Mouse (Mus musculus): ENCODE measurements around the gene Myo15b.
A peak's percentile ranks its signal among the peaks of the same experiment; 100 is the strongest.
"Not testable (repeated sequence)": the region's sequence is repeated elsewhere in the genome, so short reads cannot be mapped to it uniquely, and the experiment has no call there.

The Myo15b gene

DNA sequence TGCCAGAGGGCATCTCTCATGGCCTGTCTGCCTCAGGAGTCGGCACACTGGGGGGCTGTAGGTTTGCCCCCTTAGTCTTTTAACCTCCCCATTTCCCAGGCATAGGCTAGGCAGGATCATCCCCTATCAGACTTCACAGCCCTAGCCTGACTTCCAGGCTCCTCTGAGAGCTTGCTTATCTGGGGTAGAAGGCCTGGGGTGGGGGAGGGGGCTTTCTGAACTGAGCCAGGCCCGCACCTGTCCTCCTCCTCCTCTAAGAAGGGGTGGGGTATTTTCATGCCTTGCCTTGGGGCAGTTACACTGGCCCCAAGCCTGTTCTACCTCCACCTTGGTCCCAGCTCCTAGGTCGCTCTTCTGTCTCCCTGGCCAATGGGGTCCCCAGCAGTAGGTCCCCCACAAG, 26.7 kb upstream of the Myo15b start:
- DNase-seq (ENCODE audit: low spot score in 2 of 2), result no peak

GRCm38 (mm10) chr11:115832064-115832463, 26.1 kb upstream of the Myo15b start:
- DNase-seq (ENCODE audit: low spot score in 2 of 2), result no peak

GRCm38 (mm10) chr11:115832523-115832922, 25.7 kb upstream of the Myo15b start:
- no peak for DNase-seq (ENCODE audit: low spot score in 2 of 2)

DNA sequence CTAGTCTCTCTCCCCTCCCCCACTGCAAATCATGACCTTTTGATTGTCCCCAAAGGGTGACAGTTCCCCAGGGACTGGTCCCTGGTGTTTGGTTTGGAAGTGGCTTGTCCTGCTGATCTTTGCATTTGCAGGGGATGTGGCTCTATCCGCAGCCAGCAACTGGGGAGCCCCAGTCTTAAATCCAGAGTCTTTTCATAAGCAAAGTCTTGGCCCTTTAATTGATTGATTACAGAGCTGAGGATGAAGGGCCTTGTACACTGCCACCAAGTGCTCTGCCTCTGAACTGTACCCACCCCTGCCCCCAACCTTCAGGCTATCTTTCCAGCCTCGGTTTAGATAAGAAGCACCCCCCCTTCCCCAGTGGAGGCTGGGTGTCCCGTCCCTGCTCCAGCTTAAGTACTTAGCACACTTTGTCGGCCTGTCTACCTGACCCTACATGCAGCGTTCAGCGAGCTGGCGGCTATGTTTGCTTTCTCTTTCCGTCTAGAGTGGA, 25.1 kb upstream of the Myo15b start:
- no peak for DNase-seq (ENCODE audit: low spot score in 2 of 2)

DNA sequence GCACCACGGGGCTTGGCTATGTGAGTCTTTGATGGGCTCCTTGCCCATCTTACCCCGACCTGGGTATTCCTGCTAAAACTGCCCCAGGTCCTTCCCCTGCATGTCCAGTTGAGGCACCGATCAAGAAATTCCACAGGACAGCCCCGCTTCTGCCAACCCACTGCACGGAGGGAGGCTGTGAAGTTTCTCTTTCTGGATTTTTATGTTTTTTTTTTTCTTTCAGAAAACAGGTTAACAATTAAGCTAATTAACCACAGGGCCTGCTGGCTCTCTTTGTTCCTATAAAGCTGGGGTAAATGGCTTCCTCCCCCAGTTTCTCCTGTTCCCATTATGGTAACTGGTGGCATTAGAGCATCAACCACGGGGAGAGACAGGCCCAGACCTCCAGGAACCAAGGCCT, 24.2 kb upstream of the Myo15b start:
- DNase-seq (ENCODE audit: low spot score in 2 of 2), result no peak

DNA sequence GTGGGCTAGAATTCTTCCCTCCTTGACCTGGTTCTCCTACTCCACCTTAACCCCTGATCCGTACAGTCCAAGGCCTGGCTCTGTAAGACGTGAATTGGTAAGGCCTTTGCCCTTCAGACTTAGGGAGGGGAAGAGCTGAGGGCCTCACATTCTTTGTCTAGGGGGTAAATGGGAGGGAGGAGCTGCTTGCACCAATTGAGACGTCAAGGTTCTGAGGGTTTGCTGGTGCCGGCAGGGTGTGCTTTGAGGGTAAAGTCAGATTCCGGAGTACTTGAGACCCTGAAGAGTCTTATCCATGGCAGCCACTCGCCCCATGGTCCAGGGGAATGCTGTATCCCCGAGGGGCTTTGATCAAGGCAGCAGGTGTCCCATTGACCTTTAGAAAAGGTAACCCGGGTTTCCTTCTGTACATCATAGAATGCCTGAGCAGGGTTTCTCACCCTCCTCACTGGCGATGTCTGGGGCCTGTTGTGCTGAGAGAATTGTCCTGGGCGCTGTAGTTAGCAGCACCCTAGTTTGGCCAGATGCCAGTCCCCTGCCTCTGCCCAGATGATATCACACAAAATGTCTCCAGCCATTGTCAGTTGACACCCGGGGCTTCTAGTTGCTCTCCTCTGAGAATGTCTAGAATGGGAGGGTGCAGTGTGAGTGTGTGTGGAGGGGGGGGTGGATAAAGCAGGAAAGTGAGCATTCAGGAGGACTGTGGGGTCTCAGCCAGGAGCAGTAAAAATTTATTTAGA, 21.4 kb upstream of the Myo15b start:
- no peak for DNase-seq (ENCODE audit: low spot score in 2 of 2)

GRCm38 (mm10) chr11:115837606-115838345, 20.4 kb upstream of the Myo15b start:
- DNase-seq (ENCODE audit: low spot score in 2 of 2), result no peak

DNA sequence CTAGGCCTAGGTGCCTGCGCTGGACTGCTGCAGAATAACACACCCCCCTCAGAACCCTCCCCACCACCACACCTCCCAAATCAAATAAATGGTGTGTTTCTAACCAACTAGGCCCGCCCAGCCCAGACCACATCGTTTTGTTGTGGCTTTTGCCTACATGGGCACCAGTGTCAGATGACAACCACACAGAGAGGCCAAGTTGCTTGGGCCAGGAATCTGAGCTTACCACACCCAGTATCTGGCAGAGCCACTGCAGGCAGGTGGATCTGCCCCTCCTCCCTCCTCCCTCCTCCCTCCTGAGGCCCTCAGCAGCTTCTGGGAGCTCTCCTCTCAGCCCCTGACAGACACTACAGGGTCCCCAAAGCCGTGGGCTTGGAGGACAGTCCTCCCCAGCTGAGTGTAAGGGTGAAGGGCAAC, 19.3 kb upstream of the Myo15b start:
- no peak for DNase-seq (ENCODE audit: low spot score in 2 of 2)

DNA sequence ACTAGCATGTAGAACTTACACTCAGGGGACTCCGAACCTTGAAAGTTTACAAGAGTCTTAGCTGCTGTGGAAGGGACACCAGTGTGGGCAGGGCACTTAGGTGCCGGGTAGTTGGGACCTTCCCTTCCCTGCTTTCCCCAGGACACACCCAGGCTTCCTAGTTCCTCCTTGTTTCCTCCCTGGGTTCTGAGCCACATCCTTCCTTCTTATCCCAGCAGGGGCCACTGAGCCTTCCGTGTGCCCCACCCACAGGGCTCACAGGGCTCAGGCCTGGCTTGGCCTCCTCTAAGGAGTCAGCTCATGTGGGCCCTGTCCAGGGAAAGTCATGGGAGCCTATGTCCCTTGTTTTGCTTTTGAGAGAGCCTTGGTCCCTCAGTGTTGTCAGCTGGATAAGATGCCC, 18.5 kb upstream of the Myo15b start:
- no peak for DNase-seq (ENCODE audit: low spot score in 2 of 2)

- no peak for DNase-seq (ENCODE audit: low spot score in 2 of 2)
These were observed 17.2 kb upstream of the Myo15b start for GRCm38 (mm10) chr11:115841044-115841443.

- DNase-seq (ENCODE audit: low spot score in 2 of 2), result peak; percentile 16 to 22
These were observed 16.1 kb upstream of the Myo15b start for GRCm38 (mm10) chr11:115841961-115842550.

GRCm38 (mm10) chr11:115843141-115843890, 14.9 kb upstream of the Myo15b start:
- DNase-seq (ENCODE audit: low spot score in 2 of 2), result no peak

DNA sequence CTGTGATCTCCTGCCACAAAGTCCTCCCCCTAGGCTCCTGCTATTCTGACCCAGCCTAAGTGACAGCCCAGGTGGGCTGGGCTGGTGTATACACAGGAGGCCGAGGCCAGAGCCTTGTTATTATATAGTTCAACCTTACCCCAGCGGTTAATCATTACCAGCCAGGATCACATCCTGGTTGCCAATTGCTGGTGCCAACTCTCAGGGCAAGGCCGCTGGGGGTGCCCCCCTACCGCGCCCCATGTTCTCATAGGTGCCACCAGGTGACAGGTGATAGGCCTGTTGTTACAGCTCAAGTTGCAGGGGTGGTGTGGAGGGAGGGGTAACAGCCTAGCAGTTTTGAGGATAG, 14.3 kb upstream of the Myo15b start:
- no peak for DNase-seq (ENCODE audit: low spot score in 2 of 2)

DNA sequence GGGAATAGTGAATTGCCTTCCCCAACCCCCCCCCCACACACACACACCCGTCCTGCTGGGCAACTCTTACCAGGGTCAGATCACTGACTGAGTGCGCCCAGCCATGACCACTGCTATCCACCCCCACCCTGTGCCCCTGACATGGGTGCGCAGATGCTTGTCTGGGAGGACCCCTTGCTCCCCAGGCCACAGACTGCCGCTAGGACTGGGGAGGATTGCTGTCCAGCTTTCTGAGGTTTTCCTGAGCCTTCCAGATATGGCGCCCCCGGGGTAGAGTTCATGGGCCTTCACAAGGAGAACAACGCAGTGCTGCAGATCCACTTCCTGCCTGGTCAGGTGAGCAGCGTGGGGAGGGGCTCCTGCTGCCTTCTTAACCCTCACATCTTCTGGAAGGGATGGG, 14.0 kb upstream of the Myo15b start:
- DNase-seq (ENCODE audit: low spot score in 2 of 2), result no peak

- no peak for DNase-seq (ENCODE audit: low spot score in 2 of 2)
These were observed 12.4 kb upstream of the Myo15b start for GRCm38 (mm10) chr11:115845819-115846218.

DNA sequence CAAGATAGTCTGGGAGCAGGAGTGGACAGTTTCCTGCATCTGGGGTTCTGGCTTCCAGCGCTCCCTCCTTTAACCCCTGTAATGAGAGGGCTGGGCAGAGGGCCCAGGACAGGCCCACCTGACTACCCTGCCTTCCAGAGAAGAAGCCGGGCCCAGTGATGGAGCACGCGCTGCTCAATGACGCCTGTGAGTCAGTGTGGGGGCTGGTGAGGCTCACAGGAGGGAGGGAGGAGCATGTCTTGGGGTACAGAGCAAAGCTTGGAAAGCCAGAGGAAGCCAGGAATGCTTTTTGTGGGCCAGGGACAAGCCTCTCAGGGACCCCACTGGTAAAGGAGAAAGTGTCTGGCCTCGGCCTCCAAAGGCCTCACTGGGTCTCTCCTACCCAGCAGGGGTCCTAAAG, 3.5 kb upstream of the Myo15b start:
- no peak for DNase-seq (ENCODE audit: low spot score in 2 of 2)

- not testable (repeated sequence) for DNase-seq (ENCODE audit: low spot score in 2 of 2)
These were observed 1.1 kb upstream of the Myo15b start for GRCm38 (mm10) chr11:115857146-115857545.

GRCm38 (mm10) chr11:115857936-115858335, 270 bp upstream of the Myo15b start:
- DNase-seq (ENCODE audit: low spot score in 2 of 2), result no peak

DNA sequence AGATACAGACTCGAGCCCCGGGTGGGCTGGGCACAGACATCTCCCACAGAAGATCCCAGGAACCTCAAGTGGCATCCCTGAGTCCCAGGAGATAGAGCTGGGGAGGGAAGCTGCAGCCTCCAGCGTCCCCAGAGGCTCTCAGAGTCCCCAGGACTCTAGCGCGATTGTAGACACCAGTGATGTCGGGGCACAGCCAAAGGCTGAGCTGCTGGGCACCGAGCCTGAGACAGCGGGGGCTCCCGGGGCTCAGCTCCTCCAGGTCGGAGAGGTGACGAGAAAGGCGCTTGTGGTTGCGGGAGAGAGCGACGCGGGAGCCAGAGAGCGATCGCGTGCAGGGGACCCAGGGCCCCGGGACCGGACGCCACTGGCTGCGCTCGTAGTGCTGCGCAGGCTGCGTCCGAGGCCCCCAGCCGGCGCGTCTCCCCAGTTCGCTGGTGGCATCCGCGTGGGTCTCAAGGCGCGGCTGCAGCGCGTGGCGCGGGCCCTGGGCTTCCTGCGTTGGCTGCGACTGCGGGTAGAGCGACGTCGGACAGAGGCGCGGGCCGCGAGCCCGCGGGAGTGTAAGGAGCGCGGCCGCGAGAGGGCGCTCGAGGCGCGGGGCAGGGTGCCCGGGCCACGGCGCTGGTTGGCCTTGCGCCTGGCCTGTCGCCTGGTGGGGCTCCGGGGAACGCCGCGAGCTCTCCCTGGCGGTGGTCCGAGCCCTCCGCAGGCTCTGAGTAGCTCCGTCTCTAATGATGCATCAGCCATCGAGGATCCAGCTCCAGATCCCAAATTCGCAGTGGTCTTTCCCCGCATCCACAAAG, 1.1 kb downstream of the Myo15b start:
- DNase-seq (ENCODE audit: low spot score in 2 of 2), result peak; percentile 79 to 84

- no peak for DNase-seq (ENCODE audit: low spot score in 2 of 2)
These were observed 5.7 kb downstream of the Myo15b start for GRCm38 (mm10) chr11:115863895-115864294.

DNA sequence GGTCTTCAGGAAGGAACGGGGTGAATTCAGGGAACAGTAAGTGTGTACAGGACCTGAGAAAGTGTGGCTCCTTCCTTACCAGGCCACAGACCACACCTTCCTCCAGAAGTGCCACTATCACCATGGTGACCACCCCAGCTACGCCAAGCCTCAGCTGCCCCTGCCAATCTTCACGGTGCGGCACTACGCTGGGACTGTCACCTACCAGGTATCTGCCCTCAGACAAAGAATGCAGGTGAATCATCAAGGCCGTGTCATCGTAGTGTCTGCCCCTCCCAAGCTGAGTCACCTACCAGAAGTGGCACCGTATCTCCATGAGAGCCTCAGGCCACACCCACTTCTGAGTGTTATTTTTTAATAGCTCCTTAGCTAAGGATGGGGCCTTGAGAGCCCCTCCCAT, 11.2 kb downstream of the Myo15b start:
- no peak for DNase-seq (ENCODE audit: low spot score in 2 of 2)

Data from spleen, postnatal 36 days (tissue).